Mouse (Mus musculus) forebrain, postnatal 0 days (tissue): ENCODE measurements around the gene Nup107. TPM values are rescaled to one million over a fixed set of nuclear protein-coding genes. Genes with fewer than 3 reads are reported as not detected.
"Not testable (repeated sequence)": the region's sequence is repeated elsewhere in the genome, so short reads cannot be mapped to it uniquely, and the experiment has no call there.

Experiments used
- ATAC-seq: fragments of 200-750 bp; cut with Nextera tagmentation; 2 replicates; pipeline ENCODE4 v1.8.0; 2017; ENCODE audit warnings: mild to moderate bottlenecking, moderate library complexity
- DNase-seq: peaks from one replicate; pipeline ENCODE4 v3.0.0-alpha.2; 2015
- H3K27ac ChIP-seq: fragments of 300-500 bp; sonication (generic); 2 replicates; pipeline ENCODE4 v1.5.1; 2014; ENCODE audit warnings: low read depth, mild to moderate bottlenecking, antibody characterized with exemption, low read length, moderate library complexity, mixed read lengths
- H3K27me3 ChIP-seq: fragments of 300-500 bp; sonication (generic); 2 replicates; pipeline ENCODE4 v1.6.1; 2014; ENCODE audit warnings: mild to moderate bottlenecking, low read length, mixed read lengths; ENCODE audit not compliant: insufficient read depth
- H3K36me3 ChIP-seq: fragments of 300-500 bp; sonication (generic); 2 replicates; pipeline ENCODE4 v1.6.1; 2014; ENCODE audit warnings: mild to moderate bottlenecking, moderate library complexity; ENCODE audit not compliant: insufficient read depth
- H3K4me1 ChIP-seq: fragments of 300-500 bp; sonication (generic); 2 replicates; pipeline ENCODE4 v1.6.1; 2014; ENCODE audit warnings: antibody characterized with exemption; ENCODE audit not compliant: insufficient read depth
- H3K4me2 ChIP-seq: fragments of 300-500 bp; sonication (generic); 2 replicates; pipeline ENCODE4 v1.6.1; 2014; ENCODE audit warnings: low read depth, mild to moderate bottlenecking, moderate library complexity
- H3K4me3 ChIP-seq: fragments of 300-500 bp; sonication (generic); 2 replicates; pipeline ENCODE4 v1.5.1; 2014; ENCODE audit warnings: low read depth, low read length, mixed read lengths
- H3K9ac ChIP-seq: fragments of 300-500 bp; sonication (generic); 2 replicates; pipeline ENCODE4 v1.6.1; 2014; ENCODE audit warnings: mild to moderate bottlenecking
- H3K9me3 ChIP-seq: fragments of 300-500 bp; sonication (generic); 2 replicates; pipeline ENCODE4 v1.6.1; 2016; ENCODE audit warnings: low read length
- CTCF ChIP-seq: sonication (generic); IDR thresholded peaks from 2 replicates; pipeline ENCODE4 v1.5.1; 2016; ENCODE audit warnings: antibody characterized with exemption, control low read depth, low read depth
- WGBS: fragments of 180-500 bp; shearing (Covaris S2); extraction: QIAGEN DNeasy Blood & Tissue Kit; methylation state at CpG from one replicate; pipeline ENCODE4 v1.1.7; 2014; 5-methylcytosine and 5-hydroxymethylcytosine counted together
- polyA plus RNA-seq: library from polyadenylated mRNA; unstranded; fragments of >200 nt; fragmentation: Nextera tagmentation; extraction: Ambion mirVana; gene quantifications from 2 replicates; pipeline ENCODE4 v1.2.1, GENCODE M21; 2015
- total RNA-seq: library from RNA; depleted of rRNA; stranded (reverse); fragments of >200 nt; gene quantifications from 2 replicates; pipeline ENCODE4 v1.2.3, GENCODE M21; 2014

Nup107 gene
- total and polyA plus RNA-seq, 2 experiments from 2014 or later: 27.1 to 38.8 TPM

GRCm38 (mm10) chr10:117718161-117719119, 74.1 kb downstream of the Nup107 start:
- no peaks in the 10 kb centered on the region for H3K9me3 ChIP-seq
- H3K4me1 ChIP-seq: no peaks in the 10 kb centered on the region
- no peak; the same call in 1 of the 2 replicates for ATAC-seq
- no peaks in the 10 kb centered on the region for H3K27me3 ChIP-seq
- no peak overlapping the region for H3K9ac ChIP-seq
- H3K36me3 ChIP-seq: no peaks in the 10 kb centered on the region
- no peak for TF ChIP-seq CTCF
- peak; percentile 16 for DNase-seq
- H3K4me2 ChIP-seq: no peak overlapping the region
- WGBS: 52% methylated on average over 19 of the region's 19 CpGs
- 0 out of 2 replicates have a peak overlapping the region, but pooled peaks have one; percentile 9 for H3K27ac ChIP-seq
- no peak overlapping the region for H3K4me3 ChIP-seq

GRCm38 (mm10) chr10:117717583-117717982, 74.9 kb downstream of the Nup107 start:
- H3K4me2 ChIP-seq: no peak overlapping the region
- no peak overlapping the region for H3K4me3 ChIP-seq
- no peak for TF ChIP-seq CTCF
- no peak for DNase-seq
- no peaks in the 10 kb centered on the region for H3K4me1 ChIP-seq
- H3K27ac ChIP-seq: no peak overlapping the region
- H3K9ac ChIP-seq: no peak overlapping the region
- H3K27me3 ChIP-seq: no peaks in the 10 kb centered on the region
- 15% methylated on average over 4 of the region's 4 CpGs for WGBS
- ATAC-seq: no peak
- H3K36me3 ChIP-seq: no peaks in the 10 kb centered on the region
- no peaks in the 10 kb centered on the region for H3K9me3 ChIP-seq

GRCm38 (mm10) chr10:117716686-117717085, 75.8 kb downstream of the Nup107 start:
- no peak for DNase-seq
- no peak overlapping the region for H3K4me2 ChIP-seq
- no peak for ATAC-seq
- WGBS: 76% methylated on average over 3 of the region's 3 CpGs
- no peak overlapping the region for H3K27ac ChIP-seq
- no peak for TF ChIP-seq CTCF
- no peaks in the 10 kb centered on the region for H3K27me3 ChIP-seq
- no peaks in the 10 kb centered on the region for H3K36me3 ChIP-seq
- no peak overlapping the region for H3K4me3 ChIP-seq
- no peaks in the 10 kb centered on the region for H3K9me3 ChIP-seq
- no peaks in the 10 kb centered on the region for H3K4me1 ChIP-seq
- H3K9ac ChIP-seq: no peak overlapping the region

- H3K9ac ChIP-seq, H3K9me3 ChIP-seq, H3K36me3 ChIP-seq, H3K27me3 ChIP-seq, H3K27ac ChIP-seq, H3K4me1 ChIP-seq, DNase-seq, H3K4me3 ChIP-seq, ATAC-seq, H3K4me2 ChIP-seq: not testable (repeated sequence)
- 92% methylated on average over 1 of the region's 1 CpGs for WGBS
Measured at GRCm38 (mm10) chr10:117715654-117716053, 76.9 kb downstream of the Nup107 start.

GRCm38 (mm10) chr10:117714928-117715500, 77.5 kb downstream of the Nup107 start:
- no peaks in the 10 kb centered on the region for H3K36me3 ChIP-seq
- no peak overlapping the region for H3K4me3 ChIP-seq
- no peak overlapping the region for H3K9ac ChIP-seq
- no peak for ATAC-seq
- no peak overlapping the region for H3K4me2 ChIP-seq
- TF ChIP-seq CTCF: no peak
- H3K27ac ChIP-seq: no peak overlapping the region
- whole genome bisulfite sequencing: 75% methylated on average over 4 of the region's 4 CpGs
- H3K4me1 ChIP-seq: 0 out of 2 replicates have a peak, but pooled peaks cover 4% of the 10 kb centered on the region
- DNase-seq: no peak
- no peaks in the 10 kb centered on the region for H3K27me3 ChIP-seq
- H3K9me3 ChIP-seq: no peaks in the 10 kb centered on the region

GRCm38 (mm10) chr10:117714048-117714545, 78.4 kb downstream of the Nup107 start:
- Histone ChIP-seq H3K36me3 (no peaks in the 10 kb centered on the region), H3K9ac (no peak overlapping the region), H3K9me3 (no peaks in the 10 kb centered on the region), H3K4me2 (no peak overlapping the region), H3K27me3 (no peaks in the 10 kb centered on the region), H3K4me3 (no peak overlapping the region), H3K4me1 (peaks cover 6% of the 10 kb centered on the region; the same call in 1 of the 2 replicates), H3K27ac (no peak overlapping the region)
- ATAC-seq (no peak), DNase-seq (no peak)
- WGBS: 89% methylated on average over 3 of the region's 3 CpGs
- no peak for TF ChIP-seq CTCF

GRCm38 (mm10) chr10:117713466-117713865, 79.0 kb downstream of the Nup107 start:
- no peak overlapping the region for H3K9ac ChIP-seq

More at GRCm38 (mm10) chr10:117713466-117713865, 79.0 kb downstream of the Nup107 start:
- peaks cover 11% of the 10 kb centered on the region for H3K4me1 ChIP-seq
- no peaks in the 10 kb centered on the region for H3K36me3 ChIP-seq
- no peaks in the 10 kb centered on the region for H3K9me3 ChIP-seq
- DNase-seq: no peak
- TF ChIP-seq CTCF: no peak
- H3K4me2 ChIP-seq: no peak overlapping the region
- WGBS: 91% methylated on average over 8 of the region's 8 CpGs
- no peak for ATAC-seq
- H3K27ac ChIP-seq: no peak overlapping the region
- H3K27me3 ChIP-seq: no peaks in the 10 kb centered on the region
- no peak overlapping the region for H3K4me3 ChIP-seq
